Mouse (Mus musculus): ENCODE measurements around the gene Gm5485. TPM values are rescaled to one million over a fixed set of nuclear protein-coding genes. Genes with fewer than 3 reads are reported as not detected.

Gene Gm5485
- polyA plus RNA-seq (2017; shearing (Covaris generic)) = not detected

GRCm38 (mm10) chr16:48412246-48412645 is at the start of gene Gm5485:
Gene Gm5485 (minus strand): TSS chr16:48412416.
- no peak for ATAC-seq

DNA sequence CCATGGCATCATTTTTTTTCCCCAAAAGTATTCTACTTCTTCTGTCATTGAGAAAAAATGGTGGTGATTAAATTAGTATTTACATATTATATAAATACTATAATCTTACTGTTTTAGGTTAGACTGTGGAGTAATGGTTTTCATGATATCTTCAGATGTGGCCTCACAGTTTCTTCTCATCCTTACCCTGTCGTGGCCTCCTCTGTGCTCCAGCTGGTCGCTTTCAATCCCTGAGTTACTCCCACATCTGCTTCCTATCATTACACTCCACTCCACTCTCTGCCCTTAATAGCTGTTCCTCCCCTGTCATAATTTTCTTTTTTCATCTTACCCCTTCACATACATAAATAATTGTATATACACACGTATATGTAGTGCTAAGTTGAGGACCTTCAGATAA is 41.0 kb upstream of the Gm5485 start:
- no peak for ATAC-seq

DNA sequence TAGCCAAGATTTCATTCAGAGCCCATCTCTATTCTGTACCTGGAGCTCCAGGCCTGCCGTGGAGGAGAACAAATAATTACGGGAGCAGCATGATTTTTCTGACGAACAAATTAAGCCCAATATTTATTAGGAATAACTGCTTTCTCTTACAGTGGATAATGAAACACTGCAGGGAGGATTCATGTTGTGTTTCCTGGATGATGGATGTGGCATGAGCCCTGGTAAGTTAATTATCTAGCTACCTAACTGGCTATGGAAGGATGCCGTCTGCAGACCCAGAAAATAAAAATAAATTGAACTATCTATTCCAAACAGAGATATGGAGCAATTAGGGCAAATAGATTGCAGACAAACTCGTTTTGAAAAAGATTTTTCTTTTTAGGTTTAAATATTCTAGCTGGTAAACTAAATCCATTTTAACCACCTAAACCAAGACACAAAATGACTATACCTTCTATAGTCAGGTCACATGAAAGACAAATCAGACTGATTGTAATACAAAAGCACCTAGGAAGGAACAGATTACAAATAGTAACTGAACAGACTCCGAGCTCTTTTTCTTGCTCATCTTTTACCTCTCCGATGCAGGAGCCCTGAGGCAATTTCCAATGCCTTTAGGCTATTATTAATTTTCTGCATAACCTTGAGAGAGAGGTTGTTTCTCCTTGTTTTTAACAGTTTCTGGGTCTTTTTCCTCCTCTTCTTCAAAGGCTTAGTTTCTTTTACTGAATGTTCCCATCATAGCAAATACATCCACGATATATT is 34.1 kb upstream of the Gm5485 start:
- no peak for ATAC-seq

DNA sequence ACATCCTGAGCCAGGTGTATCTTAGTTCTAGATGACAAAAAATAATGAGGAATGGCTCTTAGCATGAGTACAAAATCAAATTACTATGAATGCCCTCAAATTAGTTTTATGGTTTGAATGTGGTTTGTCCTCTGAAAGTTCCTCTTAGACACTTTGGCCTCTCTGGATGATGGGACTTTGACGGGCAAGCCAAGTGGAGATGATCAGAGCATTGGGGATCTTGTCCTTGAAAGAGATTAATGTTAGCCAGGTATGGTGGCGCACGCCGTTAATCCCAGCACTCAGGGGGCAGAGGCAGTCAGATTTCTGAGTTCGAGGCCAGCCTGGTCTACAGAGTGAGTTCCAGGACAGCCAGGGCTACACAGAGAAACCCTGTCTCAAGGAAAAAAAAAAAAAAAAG is 32.4 kb upstream of the Gm5485 start:
- no peak for ATAC-seq

DNA sequence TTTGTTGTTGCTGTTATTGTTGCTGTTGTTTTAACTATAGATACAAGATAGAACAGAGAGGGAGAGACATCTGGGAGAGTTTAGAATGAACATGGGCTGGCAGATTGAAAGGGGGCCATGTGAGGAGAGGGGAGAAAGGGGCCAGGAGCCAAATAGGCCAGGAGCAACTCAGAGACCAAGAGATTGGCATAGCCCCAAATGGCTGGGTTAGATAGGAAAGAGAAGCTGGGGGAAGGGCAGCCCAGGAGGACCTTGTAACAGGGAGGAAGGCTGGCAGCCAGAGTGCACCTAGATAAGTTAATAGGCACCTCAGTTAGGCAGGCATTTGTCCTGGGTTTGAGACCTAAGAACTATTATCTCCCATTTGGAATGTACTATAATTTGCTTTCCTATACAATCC is 25.3 kb upstream of the Gm5485 start:
- no peak for ATAC-seq

DNA sequence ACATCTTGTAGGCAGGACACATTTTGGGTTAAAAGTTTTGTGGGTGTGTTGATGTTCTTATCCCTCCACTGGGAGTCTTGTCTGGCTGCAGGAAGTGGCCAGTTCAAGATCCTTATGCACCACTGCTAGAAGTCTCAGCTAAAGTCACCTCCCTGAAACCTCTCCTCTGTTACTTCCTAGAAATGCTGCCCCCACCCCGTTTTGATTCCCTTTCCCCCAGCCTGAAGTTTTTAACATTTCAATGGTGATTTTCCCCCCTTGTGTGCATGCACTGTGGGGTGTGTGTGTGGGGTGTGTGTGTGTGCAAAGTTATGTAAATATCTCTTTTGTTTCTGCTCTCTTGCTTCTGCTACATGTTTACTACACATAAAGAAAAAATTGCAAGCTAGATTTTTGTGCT is 23.2 kb upstream of the Gm5485 start:
- ATAC-seq = no peak

- no peak for ATAC-seq
Measured at GRCm38 (mm10) chr16:48431027-48431426, 18.8 kb upstream of the Gm5485 start, which contains the start of gene Morc1. Gene Morc1 (plus strand): TSS chr16:48431237.

- no peak for ATAC-seq
Measured at GRCm38 (mm10) chr16:48429427-48429826, 17.2 kb upstream of the Gm5485 start.

DNA sequence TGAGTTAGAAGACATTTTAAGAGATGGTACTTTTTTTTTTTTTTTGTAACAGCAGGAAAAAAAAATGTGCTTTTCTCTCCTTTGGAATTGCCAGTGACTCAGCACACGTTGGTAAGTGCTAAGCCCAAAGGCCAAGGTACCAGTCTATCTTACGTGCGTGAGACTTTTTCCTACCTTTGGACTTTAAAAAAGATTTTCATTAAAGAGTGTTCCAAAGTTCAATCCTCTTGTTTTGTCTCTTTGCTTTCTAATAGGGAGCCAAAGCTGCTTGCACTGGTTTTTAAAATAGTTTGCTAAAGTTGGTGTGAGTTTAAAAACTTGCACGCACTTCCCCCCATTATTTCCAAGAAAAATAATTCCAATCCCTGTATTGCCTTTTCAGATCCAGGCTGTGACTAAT is 11.9 kb upstream of the Gm5485 start:
- ATAC-seq = no peak

DNA sequence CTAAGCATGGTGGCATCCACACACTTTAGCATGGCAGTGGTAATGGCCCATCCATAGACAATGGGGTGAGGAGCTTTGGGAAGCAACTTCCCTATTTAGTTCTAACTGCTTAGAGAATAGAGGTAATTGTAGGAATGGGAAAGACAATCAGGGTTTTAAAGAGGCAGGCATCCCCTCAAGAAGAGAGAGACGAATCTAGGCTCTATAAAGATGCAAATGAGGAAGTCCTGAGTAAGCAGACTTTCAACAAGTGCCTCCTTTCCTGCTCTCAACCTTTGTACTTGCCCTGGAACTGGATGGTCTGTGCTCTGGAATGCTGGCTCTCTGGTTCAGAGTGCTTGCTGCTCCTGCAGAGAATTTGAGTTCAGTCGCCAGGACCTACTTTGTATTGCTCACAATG is 10.3 kb upstream of the Gm5485 start:
- ATAC-seq = no peak

DNA sequence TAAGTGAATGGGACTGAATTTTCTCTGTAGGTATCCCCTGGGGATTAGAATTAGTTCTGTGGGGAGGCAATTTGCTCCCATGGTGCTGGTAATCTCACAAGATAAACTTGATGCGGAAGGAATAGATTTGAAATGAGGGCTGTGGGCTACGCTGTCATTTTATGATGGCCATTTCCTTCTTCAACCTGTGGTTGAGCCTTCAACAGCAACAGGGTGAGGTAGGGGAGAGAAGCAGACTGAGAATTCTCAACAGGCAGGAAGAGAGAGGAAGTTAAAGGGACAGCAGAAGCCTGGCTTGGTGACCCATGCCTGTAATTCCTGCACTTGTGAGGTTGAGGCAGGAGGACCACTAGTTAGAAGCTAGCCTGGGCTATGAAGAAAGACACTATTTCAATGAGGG is 6.8 kb upstream of the Gm5485 start:
- no peak for ATAC-seq

GRCm38 (mm10) chr16:48418557-48418956 is 6.3 kb upstream of the Gm5485 start:
- no peak for ATAC-seq

DNA sequence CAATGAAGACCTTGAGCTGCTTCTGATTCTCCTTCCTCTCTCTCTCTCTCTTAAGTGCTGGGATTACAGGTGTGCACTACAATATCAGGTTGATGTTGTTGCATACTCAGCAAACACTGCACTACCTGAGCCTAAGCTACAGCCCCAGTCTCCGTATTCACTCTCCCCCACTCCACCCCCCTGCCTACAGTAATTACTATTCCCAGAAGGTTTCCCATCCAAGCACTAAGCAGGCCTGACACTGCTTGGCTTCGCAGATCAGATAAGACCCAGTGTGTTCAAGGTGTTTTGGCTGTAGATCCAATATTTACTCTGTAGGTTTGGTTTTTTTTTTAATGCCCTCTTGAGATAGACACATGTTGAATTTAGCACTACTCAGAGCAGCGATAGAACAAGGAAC is 2.1 kb downstream of the Gm5485 start:
- ATAC-seq = no peak

DNA sequence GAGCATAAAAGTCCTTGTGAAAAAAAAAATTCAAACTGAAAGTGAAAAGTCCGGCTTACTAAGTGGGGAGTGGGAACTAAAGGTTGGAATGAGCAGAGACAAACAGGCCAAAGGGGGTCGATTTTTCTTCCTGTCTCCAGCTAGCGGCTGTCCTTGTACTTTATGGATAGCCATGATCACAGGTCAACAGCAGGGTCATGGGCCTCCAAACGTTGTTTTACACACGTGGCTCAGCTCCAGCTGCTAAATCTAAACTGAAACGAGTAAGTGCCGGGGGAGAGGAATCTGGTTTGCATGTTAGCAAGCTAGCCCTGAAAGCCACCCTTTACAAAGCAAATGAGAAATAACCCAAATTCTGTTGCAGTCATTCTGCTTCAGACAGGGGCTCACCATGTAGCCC is 2.6 kb downstream of the Gm5485 start:
- ATAC-seq = no peak

GRCm38 (mm10) chr16:48405674-48406403 is 6.4 kb downstream of the Gm5485 start:
- ATAC-seq = no peak

DNA sequence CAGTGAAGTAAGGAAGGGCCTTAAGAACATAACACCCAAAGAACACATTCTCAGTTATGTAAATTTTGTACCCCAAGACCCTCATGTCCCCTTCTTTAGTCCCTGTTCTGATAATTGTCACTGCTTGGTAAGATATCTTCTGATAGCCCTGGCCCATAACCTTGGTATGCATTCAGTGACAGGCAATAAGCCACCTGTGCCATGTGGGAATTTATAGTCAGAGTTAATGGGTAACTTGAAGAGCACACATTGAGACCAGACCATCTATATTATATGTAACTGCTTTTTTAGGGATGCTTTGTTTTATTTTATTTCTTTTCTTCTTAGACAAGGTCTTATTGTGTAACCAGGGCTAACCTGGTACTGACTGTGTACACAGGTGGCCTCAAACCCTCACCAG is 8.2 kb downstream of the Gm5485 start:
- no peak for ATAC-seq

DNA sequence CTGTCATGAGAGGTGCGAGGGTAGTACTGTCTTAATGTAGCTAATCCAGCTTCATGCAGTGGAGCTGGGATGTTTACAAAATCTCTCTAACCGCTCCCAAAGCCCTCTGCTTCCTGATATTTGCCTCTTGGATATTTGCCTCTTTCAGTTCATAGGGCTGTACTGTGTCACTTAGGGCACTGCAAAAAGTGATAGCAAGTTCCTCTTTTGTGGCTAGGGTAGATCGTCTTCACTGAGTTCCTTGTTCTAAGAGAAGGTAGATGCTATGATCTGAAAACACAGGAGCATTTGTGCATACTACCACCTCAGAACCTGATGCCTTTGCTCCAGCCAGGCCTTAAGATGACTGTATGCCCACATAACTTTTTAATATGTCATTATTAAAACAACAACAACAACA is 8.8 kb downstream of the Gm5485 start:
- ATAC-seq = no peak

DNA sequence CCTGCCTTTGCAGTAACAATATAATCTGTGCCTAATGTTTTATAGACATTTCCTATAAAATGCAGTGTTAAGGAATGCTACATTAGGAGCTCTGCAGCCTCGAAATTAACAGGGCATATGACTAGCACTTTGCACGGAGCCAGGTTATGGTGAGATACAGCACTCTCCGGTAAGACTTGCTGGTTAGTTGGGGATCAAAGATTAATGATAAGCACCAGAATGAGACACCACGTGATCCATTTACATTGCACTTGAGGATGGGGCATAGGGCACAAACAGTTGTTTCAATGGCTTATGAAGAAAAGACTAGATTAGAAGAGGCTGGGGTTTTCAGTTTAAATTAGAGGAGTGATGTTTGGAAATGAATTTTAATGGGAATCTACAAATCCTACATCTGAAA is 9.3 kb downstream of the Gm5485 start:
- no peak for ATAC-seq

DNA sequence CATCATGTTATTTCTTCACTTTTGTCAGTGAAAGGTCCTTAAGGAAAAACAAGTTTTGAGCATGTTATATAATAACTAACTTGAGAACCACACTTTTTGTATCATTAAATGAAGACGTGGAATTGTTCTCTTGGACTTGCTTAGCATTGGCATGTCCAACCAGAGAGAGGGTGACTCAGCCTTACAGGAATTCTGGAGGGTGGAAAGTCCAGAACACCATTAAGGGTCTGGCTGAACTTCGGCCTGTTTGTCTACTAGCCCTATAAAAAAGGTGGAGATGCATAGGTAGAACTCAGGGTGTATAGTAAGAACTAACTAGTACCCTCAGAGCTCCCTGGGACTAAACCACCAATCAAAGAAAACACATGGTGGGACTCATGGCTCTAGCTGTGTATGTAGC is 16.9 kb downstream of the Gm5485 start:
- ATAC-seq = no peak

DNA sequence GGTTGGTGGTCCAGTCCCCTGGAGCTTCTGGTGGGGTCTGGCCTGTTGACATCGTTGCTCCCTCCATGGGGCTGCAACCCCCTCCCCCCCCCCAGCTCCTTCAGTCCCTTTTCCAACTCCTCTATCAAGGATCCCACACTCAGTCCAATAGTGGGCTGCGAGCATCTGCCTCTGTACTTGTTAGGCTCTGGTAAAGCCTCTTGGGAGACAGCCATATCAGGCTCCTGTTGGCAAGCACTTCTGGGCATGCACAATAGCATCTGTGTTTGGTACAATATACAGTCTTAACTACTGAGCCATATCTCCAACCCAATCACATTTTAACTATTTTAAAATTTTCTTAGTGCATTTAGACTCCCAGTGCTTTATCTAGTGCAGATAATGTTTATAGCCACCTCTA is 25.2 kb downstream of the Gm5485 start:
- ATAC-seq = no peak

DNA sequence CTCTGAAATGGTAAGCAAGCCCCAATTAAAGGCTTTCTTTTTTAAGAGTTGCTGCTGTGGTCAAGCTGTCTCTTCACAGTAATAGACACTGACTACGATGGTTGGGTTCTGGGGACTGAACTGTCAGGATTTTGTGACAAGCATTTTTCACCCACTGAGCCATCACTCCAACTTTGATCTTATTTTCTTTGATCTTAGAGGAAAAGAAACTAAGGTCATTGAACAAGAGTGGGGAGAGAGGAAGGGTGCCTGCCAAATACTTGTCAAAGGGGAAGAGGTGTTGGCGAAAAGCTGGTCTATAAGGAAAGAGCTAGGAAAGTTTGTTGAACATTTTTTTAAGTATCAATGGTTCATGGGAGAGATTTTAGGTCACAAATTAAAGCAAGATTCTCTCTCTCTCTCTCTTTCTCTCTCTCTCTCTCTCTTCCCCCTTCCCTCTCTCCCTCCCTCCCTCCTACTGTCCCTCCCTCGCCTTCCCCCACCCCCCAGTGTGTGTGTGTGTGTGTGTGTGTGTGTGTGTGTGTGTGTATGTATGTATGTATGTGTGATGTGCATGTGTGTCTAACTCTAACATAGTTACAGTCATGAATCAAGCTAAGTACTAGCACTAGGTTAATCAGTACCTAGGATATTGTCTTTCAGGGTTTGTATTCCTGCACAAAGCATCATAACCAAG is 28.5 kb downstream of the Gm5485 start:
- ATAC-seq = no peak

GRCm38 (mm10) chr16:48373711-48374485 is 38.3 kb downstream of the Gm5485 start:
- no peak for ATAC-seq

DNA sequence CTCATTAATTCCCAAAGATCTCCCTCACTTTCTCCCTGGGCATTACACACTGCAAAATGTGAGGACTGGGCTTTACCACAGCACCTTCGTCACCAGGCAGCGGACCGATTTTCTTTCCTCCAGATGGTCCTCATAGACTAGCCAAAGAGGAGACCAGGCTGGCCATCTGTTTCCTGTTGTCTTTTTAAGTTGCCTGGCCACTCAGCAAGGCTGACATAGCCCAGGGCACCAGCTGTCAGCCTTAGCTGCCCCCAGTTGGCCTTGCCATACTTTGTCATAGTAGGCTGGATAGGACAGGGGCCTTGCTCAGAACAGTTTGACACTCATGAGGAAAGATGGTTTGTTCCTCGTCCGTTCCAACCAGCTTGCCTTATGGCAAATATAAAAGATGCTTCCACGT is 39.8 kb downstream of the Gm5485 start:
- ATAC-seq = no peak
